Mouse (Mus musculus): ENCODE data around the gene Tldc1. TPM values are rescaled to one million over a fixed set of nuclear protein-coding genes. Genes with fewer than 3 reads are reported as not detected.

The Tldc1 gene
- total RNA-seq, 2 experiments from 2014 or later = 1.3 to 1.4 TPM

DNA sequence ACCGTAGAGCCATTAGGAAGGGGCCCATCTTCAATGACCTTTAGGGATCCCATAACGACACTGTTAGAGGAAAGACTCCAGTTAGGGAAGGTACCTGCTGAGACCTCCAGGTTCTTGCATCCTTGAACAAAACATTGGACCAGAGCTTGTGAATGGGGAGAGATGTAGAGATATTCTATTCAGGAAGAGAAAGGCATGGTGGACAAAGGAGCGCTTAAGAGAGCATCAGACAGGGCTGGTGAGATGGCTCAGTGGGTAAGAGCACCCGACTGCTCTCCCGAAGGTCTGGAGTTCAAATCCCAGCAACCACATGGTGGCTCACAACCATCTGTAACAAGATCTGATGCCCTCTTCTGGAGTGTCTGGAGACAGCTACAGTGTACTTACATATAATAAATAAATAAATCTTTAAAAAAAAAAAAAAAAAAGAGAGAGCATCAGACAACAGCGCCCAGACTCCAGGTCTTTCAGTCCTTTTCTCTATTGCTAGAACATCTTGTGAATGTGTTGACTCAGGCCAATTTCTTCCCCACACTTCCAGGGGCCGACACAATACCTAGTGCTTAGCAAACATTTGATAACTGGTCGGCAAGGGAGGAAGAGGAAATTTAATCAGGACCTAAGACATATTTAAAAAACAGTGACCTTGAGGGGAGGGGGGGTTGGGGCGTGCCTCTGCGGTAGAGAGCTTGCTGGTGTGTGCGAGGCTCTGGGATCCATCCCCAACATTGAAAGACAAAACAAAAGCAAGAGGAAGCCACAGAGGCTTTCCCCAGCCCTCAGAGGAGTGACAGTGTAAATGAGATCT, 40.9 kb downstream of the Tldc1 start:
- no peak for ATAC-seq (replicated peaks; ENCODE audit: low FRiP score, poor library complexity, severe bottlenecking)

DNA sequence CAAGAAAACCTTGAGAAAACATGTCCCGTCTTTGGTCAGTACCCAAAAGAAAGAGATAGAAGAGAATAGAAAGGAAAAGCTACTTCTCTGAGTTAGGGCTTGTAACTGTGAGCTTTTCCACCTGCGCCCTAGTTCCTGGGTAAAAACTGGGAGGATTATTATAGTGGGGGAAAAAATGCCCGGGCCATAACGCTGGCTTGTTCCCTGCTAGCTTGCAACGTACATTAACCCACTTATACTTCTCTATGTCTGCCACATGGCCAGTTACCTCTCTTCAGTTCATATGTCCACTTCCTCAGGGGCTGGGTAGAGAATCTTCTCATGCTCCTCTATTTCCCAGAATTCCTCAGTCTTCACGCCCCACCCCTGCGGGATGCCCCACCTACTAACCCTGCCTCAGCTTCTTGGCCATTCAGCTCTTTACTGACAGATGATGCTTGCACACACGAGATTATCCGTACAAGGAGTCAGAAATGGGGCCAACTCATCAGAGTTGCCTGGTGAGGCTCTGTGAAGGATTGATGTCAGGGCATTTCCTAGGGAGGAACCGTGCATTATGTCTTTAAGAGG, 41.8 kb downstream of the Tldc1 start:
- no peak for ATAC-seq (replicated peaks; ENCODE audit: low FRiP score, poor library complexity, severe bottlenecking)

DNA sequence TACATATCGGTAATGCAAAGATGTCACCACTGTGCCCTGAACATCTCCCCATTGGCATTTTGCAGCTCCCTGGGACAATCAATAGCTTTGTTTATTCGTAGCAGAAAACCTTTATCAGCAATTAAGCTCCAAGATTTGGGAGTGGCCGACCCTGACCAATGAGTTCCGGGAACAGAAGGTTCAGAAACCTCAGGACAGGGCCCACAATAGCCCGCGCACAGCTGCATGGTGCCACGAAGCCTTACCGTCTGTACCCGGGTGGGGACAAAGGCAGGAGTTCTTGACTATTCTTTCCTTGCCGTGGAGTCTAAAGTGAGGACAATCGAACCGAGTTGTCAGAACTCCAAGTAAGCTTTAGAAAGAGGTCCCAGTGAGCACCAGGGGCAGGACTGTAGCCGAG, 46.1 kb downstream of the Tldc1 start:
- no peak for ATAC-seq (replicated peaks; ENCODE audit: low FRiP score, poor library complexity, severe bottlenecking)

DNA sequence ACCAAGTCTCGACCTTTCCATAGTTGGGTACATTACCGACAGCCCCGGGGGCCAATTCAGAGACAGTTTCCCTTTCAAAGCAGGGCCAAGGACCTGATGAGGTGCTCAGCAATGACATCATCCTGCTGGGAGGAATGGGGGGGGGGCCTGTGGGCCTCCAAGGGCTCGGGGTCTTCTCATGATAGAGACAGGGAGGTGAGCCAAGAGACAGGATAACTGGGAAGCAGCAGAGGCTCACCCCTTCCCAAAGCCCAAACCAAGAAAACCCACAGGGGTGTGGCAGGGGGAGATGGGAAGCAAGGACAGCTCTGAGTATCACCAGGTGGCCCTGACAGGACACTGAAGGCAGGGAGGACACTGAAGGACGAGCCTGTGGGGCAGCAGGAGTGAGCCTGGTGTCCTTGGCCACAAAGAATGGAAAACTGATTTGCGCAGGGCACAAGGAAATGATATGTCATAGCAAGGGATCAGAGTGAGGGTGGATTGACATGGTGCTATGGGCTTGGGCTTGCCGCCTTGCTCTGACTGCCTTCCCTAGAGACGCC, 49.8 kb downstream of the Tldc1 start:
- ATAC-seq (replicated peaks; ENCODE audit: low FRiP score, poor library complexity, severe bottlenecking) = no peak

DNA sequence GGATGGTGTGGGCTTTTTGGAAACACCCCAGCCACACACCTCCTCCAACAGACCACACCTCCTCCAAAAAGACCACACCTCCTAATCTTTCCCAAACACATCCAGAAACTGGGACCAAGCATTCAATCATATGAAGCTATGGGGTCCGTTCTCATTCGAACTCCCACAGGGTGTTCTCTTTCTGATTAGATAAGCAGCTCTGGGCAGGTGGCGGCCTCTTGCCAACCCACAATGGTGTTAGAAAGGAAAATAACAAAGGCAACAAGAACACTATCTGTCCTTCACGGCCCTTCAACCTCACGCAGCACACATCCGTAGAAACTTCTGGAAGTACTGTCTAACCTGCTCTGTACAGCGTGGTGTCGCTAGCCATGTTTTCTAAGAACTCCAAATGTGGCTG, 51.1 kb downstream of the Tldc1 start:
- no peak for ATAC-seq (replicated peaks; ENCODE audit: low FRiP score, poor library complexity, severe bottlenecking)

DNA sequence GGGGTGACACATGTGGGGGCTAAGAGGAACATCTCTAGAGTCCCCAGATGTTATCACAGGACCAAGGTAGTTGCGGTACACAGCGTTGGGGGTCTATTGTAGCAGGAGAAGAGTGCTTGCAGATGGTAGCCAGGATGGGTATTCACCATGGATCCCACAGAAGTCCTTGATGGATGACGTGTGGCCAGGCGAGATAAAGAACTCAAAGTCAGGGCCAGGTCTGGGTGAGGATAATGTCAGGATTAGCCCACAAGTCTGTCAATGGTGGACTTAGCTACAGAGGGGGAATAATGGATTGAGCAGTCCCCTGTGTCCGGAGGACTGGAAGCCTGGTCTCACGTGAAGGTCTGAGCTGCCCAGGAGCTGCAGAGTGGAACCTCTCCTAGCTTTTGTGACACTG, 53.6 kb downstream of the Tldc1 start:
- ATAC-seq (replicated peaks; ENCODE audit: low FRiP score, poor library complexity, severe bottlenecking) = no peak

DNA sequence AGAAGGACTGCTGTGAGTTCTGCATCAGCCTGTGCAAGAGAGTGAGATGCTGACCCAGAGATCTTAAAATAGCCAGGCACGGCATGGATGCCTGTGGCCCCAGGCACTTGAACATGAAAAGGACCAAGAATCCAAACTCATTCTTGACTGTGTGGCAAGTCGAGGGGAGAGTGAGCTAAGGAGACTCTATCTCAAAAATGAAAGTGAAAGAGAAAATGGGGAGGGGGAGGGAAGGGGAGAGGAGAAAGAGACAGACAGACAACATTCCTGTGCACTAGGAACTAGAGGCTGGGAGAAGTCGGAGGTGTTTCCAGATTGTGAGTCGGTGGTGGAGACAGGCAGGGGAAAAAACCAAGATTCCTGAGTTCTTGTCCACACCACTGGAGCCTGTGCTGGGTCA, 54.5 kb downstream of the Tldc1 start:
- ATAC-seq (replicated peaks; ENCODE audit: low FRiP score, poor library complexity, severe bottlenecking) = no peak

DNA sequence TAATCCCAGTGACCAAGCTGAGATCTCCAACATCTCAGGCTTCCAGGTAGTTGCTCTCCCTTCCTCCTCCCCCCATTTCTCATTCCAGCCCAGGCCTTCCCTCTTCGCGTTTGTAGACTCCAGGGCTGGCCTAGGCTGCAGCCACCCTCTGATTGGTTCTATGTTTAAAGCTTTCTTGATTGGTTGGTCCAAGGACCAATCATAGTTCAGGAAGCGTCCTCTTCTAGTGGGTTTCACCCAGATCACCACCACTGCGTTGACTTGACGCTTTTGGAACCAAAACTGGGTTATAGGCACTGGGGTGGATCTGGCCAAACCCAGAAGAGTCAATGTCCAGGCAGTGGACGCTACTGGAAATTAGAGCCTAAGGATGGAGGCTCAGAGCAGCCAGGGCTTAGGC, 55.9 kb downstream of the Tldc1 start:
- no peak for ATAC-seq (replicated peaks; ENCODE audit: low FRiP score, poor library complexity, severe bottlenecking)

DNA sequence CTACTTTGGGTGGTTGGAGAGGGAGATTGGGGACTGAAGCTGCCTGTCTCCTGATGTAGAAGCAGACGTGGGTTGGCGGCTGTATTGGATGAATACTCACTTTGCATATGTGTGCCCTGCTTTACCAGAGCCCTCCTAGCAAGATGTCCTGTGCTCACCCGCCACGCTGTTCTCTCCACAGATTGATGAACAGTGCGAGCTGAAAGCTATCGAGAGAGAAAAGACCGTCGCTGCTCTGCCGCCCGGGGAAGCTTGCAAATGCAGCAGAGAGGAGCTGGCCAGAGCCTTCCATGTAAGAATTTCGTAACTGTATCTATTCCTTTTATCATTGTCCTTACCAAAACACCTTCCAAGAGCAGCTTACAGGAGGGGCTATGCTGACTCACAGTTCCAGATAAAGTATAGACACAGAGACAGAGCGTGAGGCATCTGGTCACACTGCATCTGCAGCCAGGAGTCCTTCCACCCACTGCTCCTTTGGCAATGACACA, 59.2 kb downstream of the Tldc1 start:
- no peak for ATAC-seq (replicated peaks; ENCODE audit: low FRiP score, poor library complexity, severe bottlenecking)

DNA sequence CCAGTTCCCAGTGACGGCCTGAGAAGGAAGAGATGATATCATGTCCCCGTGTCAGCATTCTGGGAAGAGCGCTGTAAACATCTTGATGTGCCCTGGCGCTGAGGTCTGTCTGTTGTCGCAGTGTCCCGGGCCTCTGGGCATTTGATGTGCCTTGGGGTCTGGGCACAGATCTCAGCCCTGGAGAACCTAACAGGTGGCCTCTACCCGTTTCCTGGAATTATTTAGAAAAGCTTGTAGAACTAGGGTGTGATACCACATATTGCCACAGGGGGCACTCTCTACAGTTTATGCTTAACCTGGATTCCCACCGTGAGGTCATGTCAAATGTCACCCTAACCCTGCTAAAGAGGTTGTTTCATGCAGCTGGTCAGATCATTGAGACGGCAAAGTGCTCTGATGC, 60.5 kb downstream of the Tldc1 start:
- peak; percentile 59 for ATAC-seq (replicated peaks; ENCODE audit: low FRiP score, poor library complexity, severe bottlenecking)

DNA sequence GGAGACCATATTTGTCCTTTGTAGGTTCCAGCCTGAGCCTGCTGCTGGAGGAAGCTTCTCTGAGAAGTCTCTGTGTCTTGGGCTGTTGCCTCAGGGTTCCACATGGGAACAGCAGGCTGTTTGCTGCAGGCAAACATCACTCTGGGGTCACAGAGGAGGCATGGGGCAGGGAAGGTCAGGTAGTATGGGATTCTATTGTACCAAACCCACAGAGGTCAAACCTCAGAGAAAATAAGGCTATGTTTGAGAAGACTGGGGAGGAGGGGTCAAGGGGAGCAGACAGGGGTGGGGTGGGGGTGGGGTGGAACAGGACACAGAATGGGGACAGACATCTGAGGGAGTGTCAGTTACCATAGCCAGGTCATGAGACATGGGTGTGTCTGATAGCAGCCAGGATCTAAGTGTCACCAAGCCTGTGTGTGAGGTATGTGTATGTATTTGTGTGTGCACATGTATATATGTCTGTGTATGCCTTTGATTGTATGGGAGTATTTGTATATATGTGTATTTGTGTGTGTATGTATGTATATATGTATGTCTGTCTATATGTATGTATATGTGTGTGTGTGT, 61.4 kb downstream of the Tldc1 start:
- ATAC-seq (replicated peaks; ENCODE audit: low FRiP score, poor library complexity, severe bottlenecking) = no peak

DNA sequence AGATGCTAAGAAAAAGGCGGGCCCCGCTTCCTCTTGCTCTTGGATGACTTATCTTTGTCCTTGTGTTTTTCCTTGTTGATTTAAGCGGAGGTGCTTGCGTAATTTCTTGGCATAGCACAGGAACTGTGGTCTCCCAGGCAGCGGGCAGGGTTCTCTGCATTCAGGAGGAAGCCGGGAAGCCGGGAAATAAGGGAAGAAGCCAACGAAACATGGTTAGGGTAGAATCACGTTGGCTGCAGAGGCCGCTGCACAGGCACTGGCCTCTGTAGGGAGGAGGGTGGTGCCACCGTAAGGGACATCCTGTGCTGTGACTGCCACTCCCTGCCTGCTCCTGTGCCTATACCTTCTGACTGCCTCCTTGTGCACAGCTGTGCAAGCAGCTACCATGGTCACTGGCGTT, 63.0 kb downstream of the Tldc1 start:
- no peak for ATAC-seq (replicated peaks; ENCODE audit: low FRiP score, poor library complexity, severe bottlenecking)

DNA sequence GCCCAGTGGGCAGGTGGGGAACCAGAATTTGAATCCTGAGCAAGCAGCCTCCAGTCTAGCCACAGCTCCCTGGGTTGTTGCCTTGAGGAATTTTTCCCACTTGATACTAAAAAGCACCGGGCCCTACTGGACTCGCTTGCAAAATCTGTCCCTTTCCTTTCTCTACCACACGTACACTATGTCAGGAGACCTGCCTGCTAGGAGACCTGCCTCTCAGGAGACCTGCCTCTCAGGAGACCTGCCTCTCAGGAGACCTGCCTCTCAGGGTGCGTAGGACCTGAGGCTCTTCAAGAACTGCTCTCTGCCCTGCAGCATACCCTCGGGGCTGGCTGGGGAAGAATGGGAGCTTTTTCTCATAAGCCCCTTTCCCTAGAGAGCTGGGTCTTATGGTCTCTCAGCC, 64.8 kb downstream of the Tldc1 start:
- no peak for ATAC-seq (replicated peaks; ENCODE audit: low FRiP score, poor library complexity, severe bottlenecking)

DNA sequence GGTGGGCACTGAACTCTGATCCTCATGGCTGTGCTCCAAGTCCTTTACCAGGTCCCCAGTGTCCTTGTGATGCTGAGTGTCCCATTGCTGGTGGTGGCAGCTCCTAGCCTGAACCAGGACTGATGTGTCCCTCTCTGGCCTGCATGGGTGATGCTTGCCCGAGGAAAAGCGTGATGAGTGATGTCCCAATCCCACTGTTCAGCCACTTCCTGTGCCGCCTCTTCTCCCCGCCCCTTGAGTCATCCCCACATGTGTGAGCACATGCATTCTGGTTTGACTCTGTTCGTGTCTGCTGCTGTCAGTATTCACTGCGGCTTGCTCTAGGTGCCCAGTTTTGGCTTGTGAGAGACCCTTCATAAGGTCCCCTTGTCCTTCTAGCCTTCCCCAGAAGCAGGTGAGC, 66.0 kb downstream of the Tldc1 start:
- ATAC-seq (replicated peaks; ENCODE audit: low FRiP score, poor library complexity, severe bottlenecking) = no peak

Other genes with a start within 250 kb of the Tldc1 start
- 36.1 and 41.0 TPM in 2 replicates for gene Mbtps1, start 219.7 kb downstream of the Tldc1 start, total RNA-seq (2015; ENCODE audit: low replicate concordance)
- 43.0 and 68.2 TPM in 2 replicates for gene Mbtps1, start 219.7 kb downstream of the Tldc1 start, total RNA-seq (2017; ENCODE audit: low replicate concordance)
- gene Hsdl1, start 203.2 kb downstream of the Tldc1 start, total RNA-seq (2015; ENCODE audit: low replicate concordance) = 2.3 and 7.9 TPM in 2 replicates
- 9.9 and 12.0 TPM in 2 replicates for gene Hsdl1, start 203.2 kb downstream of the Tldc1 start, total RNA-seq (2017; ENCODE audit: low replicate concordance)
- gene Dnaaf1, start 203.2 kb downstream of the Tldc1 start, total RNA-seq (2015; ENCODE audit: low replicate concordance) = not detected in 2 replicates
- not detected in 2 replicates for gene Dnaaf1, start 203.2 kb downstream of the Tldc1 start, total RNA-seq (2017; ENCODE audit: low replicate concordance)
- gene Taf1c, start 173.2 kb downstream of the Tldc1 start, total RNA-seq (2015; ENCODE audit: low replicate concordance) = 2.5 and 8.3 TPM in 2 replicates
- gene Taf1c, start 173.2 kb downstream of the Tldc1 start, total RNA-seq (2017; ENCODE audit: low replicate concordance) = 2.5 and 3.7 TPM in 2 replicates
- not detected in 2 replicates for gene Adad2, start 165.7 kb downstream of the Tldc1 start, total RNA-seq (2015; ENCODE audit: low replicate concordance)
- gene Adad2, start 165.7 kb downstream of the Tldc1 start, total RNA-seq (2017; ENCODE audit: low replicate concordance) = not detected in 2 replicates
- not detected in 2 replicates for gene Kcng4, start 142.7 kb downstream of the Tldc1 start, total RNA-seq (2015; ENCODE audit: low replicate concordance)
- not detected in 2 replicates for gene Kcng4, start 142.7 kb downstream of the Tldc1 start, total RNA-seq (2017; ENCODE audit: low replicate concordance)
- not detected in 2 replicates for gene Wfdc1, start 112.1 kb downstream of the Tldc1 start, total RNA-seq (2015; ENCODE audit: low replicate concordance)
- not detected in 2 replicates for gene Wfdc1, start 112.1 kb downstream of the Tldc1 start, total RNA-seq (2017; ENCODE audit: low replicate concordance)
- gene Atp2c2, start 78.4 kb downstream of the Tldc1 start, total RNA-seq (2015; ENCODE audit: low replicate concordance) = not detected in 2 replicates
- not detected in 2 replicates for gene Atp2c2, start 78.4 kb downstream of the Tldc1 start, total RNA-seq (2017; ENCODE audit: low replicate concordance)
- 95.5 and 123 TPM in 2 replicates for gene Cotl1, start 62.1 kb upstream of the Tldc1 start, total RNA-seq (2015; ENCODE audit: low replicate concordance)
- 51.2 and 98.1 TPM in 2 replicates for gene Cotl1, start 62.1 kb upstream of the Tldc1 start, total RNA-seq (2017; ENCODE audit: low replicate concordance)
- gene Klhl36, start 83.8 kb upstream of the Tldc1 start, total RNA-seq (2015; ENCODE audit: low replicate concordance) = 2.3 and 2.5 TPM in 2 replicates
- gene Klhl36, start 83.8 kb upstream of the Tldc1 start, total RNA-seq (2017; ENCODE audit: low replicate concordance) = 1.6 and 5.2 TPM in 2 replicates
- gene Usp10, start 131.9 kb upstream of the Tldc1 start, total RNA-seq (2015; ENCODE audit: low replicate concordance) = 66.3 and 87.0 TPM in 2 replicates
- 59.7 and 83.1 TPM in 2 replicates for gene Usp10, start 131.9 kb upstream of the Tldc1 start, total RNA-seq (2017; ENCODE audit: low replicate concordance)
- 2.9 and 5.2 TPM in 2 replicates for gene Gm20388, start 132.4 kb upstream of the Tldc1 start, total RNA-seq (2015; ENCODE audit: low replicate concordance)
- 0.28 and 7.8 TPM in 2 replicates for gene Gm20388, start 132.4 kb upstream of the Tldc1 start, total RNA-seq (2017; ENCODE audit: low replicate concordance)
- 1.9 and 3.1 TPM in 2 replicates for gene Crispld2, start 214.0 kb upstream of the Tldc1 start, total RNA-seq (2015; ENCODE audit: low replicate concordance)
- 2.9 and 3.0 TPM in 2 replicates for gene Crispld2, start 214.0 kb upstream of the Tldc1 start, total RNA-seq (2017; ENCODE audit: low replicate concordance)

Measured in erythroblast, adult 5-6 weeks (primary cell).